Mouse (Mus musculus) brain, embryonic 14.5 days (tissue): ENCODE measurements around the gene Ctrc.

Source experiments
- CTCF ChIP-seq: fragments of 200-500 bp; IDR thresholded peaks from 2 replicates; pipeline ENCODE4 v1.5.1; 2012; ENCODE audit warnings: inconsistent platforms, mild to moderate bottlenecking, moderate library complexity, borderline replicate concordance; ENCODE audit not compliant: insufficient read depth, insufficient read length; ENCODE audit errors: extremely low read depth
- POLR2A ChIP-seq: fragments of 200-500 bp; IDR thresholded peaks from 2 replicates; pipeline ENCODE4 v1.6.1; 2012; ENCODE audit warnings: mild to moderate bottlenecking, inconsistent platforms, borderline replicate concordance; ENCODE audit not compliant: poor library complexity, insufficient read depth, insufficient read length, severe bottlenecking; ENCODE audit errors: extremely low read depth

- TF ChIP-seq POLR2A (no peak), CTCF (peak; percentile 100)
These were observed 11.3 kb upstream of the Ctrc start for GRCm38 (mm10) chr4:141857422-141857930.
